Mouse (Mus musculus) midbrain, embryonic 16.5 days (tissue): ENCODE measurements around the gene Ptbp1. TPM values are rescaled to one million over a fixed set of nuclear protein-coding genes. Genes with fewer than 3 reads are reported as not detected.
A peak's percentile ranks its signal among the peaks of the same experiment; 100 is the strongest.

Experiments used
- ATAC-seq: fragments of 200-750 bp; cut with Nextera tagmentation; 2 replicates; pipeline ENCODE4 v1.8.0; 2017; ENCODE audit warnings: moderate TSS enrichment
- H3K27ac ChIP-seq: fragments of 300-500 bp; sonication (generic); 2 replicates; pipeline ENCODE4 v1.5.1; 2014; ENCODE audit warnings: mild to moderate bottlenecking, low read length, mixed read lengths
- H3K27me3 ChIP-seq: fragments of 300-500 bp; sonication (generic); 2 replicates; pipeline ENCODE4 v1.6.1; 2014; ENCODE audit warnings: low read depth, low read length, mixed read lengths; ENCODE audit not compliant: control insufficient read depth, insufficient read depth
- H3K36me3 ChIP-seq: fragments of 300-500 bp; sonication (generic); 2 replicates; pipeline ENCODE4 v1.6.1; 2014; ENCODE audit warnings: mild to moderate bottlenecking, low read length, moderate library complexity, mixed read lengths; ENCODE audit not compliant: control insufficient read depth, insufficient read depth
- H3K4me1 ChIP-seq: fragments of 300-500 bp; sonication (generic); 2 replicates; pipeline ENCODE4 v1.6.1; 2014; ENCODE audit warnings: mild to moderate bottlenecking, low read length, mixed read lengths; ENCODE audit not compliant: control insufficient read depth, insufficient read depth
- H3K4me2 ChIP-seq: fragments of 300-500 bp; sonication (generic); 2 replicates; pipeline ENCODE4 v1.6.1; 2014; ENCODE audit warnings: mild to moderate bottlenecking, low read length, mixed read lengths
- H3K4me3 ChIP-seq: fragments of 300-500 bp; sonication (generic); 2 replicates; pipeline ENCODE4 v1.5.1; 2014; ENCODE audit warnings: low read depth, mild to moderate bottlenecking, low read length, moderate library complexity, mixed read lengths
- H3K9ac ChIP-seq: fragments of 300-500 bp; sonication (generic); 2 replicates; pipeline ENCODE4 v1.6.1; 2014; ENCODE audit warnings: low read depth, low read length, mixed read lengths
- H3K9me3 ChIP-seq: fragments of 300-500 bp; sonication (generic); replicated peaks from 2 replicates; pipeline ENCODE4 v1.6.1; 2014; ENCODE audit warnings: mild to moderate bottlenecking, low read length, mixed read lengths; ENCODE audit not compliant: control insufficient read depth, poor library complexity, severe bottlenecking
- WGBS: fragments of 180-500 bp; shearing (Covaris S2); extraction: QIAGEN DNeasy Blood & Tissue Kit; methylation state at CpG from one replicate; pipeline ENCODE4 v1.1.7; 2014; 5-methylcytosine and 5-hydroxymethylcytosine counted together
- polyA plus RNA-seq: library from polyadenylated mRNA; unstranded; fragments of >200 nt; fragmentation: Nextera tagmentation; extraction: Ambion mirVana; gene quantifications from 2 replicates; pipeline ENCODE4 v1.2.1, GENCODE M21; 2015

The Ptbp1 gene
- polyA plus RNA-seq, 1 experiment from 2014 or later = 58.8 TPM

DNA sequence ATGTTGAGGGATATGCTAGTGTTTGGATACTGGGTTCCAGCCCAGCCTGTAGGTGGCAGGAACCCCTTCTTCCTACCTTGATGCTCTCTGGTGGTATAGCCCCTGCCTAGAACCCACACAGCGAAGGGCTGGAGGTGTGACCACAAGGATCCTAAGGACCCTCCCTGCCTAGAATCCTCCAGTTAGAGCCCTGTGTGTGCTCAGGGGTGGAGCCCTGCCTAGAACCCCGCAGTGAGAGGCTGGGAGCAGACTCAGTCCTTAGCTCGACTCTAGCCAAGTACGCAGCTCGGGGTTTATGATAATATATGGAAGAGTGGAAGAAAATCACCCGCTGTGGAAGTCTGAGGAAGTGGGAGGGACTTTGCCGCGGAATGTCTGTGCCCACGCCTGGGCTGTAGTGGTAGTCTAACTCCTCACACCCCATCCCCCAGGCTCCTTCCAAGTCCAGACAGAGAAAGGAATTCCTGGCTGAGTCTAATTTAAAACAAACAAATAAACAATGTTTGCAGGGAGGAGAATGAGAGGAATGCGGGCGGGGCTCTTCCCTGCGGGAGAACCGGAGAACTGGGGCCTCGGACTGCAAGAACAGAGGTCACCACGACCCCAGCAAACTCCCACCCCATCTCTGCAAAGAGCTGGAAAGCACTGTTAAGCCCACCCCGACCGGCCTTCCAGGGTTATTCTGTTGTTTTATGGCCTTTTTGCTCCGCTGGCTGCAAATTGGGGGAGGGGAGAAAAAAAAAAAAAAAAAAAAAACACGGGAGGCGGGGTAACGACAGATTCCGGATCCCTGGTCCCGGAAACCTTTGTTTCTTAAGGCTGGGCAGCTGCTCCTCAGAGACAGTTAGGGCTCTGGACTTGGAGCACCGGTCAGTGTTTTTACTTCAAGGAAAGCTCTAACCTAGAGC lies 13.3 kb upstream of the Ptbp1 start:
- Histone ChIP-seq H3K4me3 (peak overlapping the region; percentile 33), H3K4me2 (peak overlapping the region; percentile 67), H3K27me3 (no peaks in the 10 kb centered on the region), H3K27ac (peak overlapping the region; percentile 40; the same call in 1 of the 2 replicates), H3K36me3 (no peaks in the 10 kb centered on the region), H3K4me1 (peaks cover 11% of the 10 kb centered on the region), H3K9ac (peak overlapping the region; percentile 49), H3K9me3 (no peaks in the 10 kb centered on the region)
- WGBS = 1% methylated on average over 24 of the region's 24 CpGs
- peak; percentile 80 for ATAC-seq

DNA sequence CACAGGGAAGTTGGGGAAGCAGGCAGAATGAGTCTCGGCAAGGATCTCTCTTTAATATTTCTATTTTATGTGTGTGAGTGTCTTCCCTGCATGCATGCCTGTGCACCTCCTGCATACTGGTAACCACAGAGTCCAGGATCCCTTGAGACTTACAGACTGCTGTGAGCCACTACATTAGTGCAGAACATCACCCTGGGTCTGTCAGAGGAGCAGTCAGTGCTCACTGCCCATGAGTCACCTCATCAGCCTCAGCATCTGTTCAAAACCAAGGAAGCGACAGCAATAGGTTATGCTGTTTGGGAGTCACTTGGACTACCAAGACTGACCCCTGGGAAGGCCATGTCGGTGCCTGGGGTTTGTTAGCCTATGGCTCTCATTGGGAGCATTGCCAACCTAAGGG lies 11.9 kb upstream of the Ptbp1 start:
- Histone ChIP-seq H3K27ac (no peak overlapping the region), H3K4me2 (no peak overlapping the region), H3K9ac (no peak overlapping the region), H3K36me3 (no peaks in the 10 kb centered on the region), H3K4me1 (peaks cover 11% of the 10 kb centered on the region), H3K9me3 (no peaks in the 10 kb centered on the region), H3K4me3 (no peak overlapping the region), H3K27me3 (no peaks in the 10 kb centered on the region)
- no peak for ATAC-seq
- 69% methylated on average over 3 of the region's 3 CpGs for WGBS

DNA sequence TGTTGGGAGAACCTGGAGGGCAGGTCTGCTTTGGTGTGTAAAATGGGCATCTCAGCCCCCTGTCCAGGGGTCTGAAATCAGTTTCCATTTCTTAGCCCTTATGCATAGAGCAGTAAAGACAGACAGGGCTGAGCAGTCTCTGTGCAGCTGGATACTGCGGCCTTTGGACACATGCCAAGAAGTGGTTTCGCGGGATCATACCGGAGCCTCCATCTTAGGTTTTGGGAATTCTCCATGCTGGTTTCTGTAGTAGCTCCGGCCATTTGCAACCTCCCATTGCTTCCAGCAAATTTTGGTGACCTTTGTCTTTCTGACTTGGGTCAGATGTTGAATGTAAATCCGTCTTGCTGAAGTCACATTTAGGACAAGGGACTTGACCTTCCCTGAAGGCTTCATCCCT lies 10.8 kb upstream of the Ptbp1 start:
- 62% methylated on average over 6 of the region's 6 CpGs for WGBS
- Histone ChIP-seq H3K9me3 (no peaks in the 10 kb centered on the region), H3K4me1 (peaks cover 11% of the 10 kb centered on the region), H3K9ac (no peak overlapping the region), H3K4me2 (no peak overlapping the region), H3K4me3 (no peak overlapping the region), H3K36me3 (no peaks in the 10 kb centered on the region), H3K27ac (no peak overlapping the region), H3K27me3 (no peaks in the 10 kb centered on the region)
- ATAC-seq = no peak

DNA sequence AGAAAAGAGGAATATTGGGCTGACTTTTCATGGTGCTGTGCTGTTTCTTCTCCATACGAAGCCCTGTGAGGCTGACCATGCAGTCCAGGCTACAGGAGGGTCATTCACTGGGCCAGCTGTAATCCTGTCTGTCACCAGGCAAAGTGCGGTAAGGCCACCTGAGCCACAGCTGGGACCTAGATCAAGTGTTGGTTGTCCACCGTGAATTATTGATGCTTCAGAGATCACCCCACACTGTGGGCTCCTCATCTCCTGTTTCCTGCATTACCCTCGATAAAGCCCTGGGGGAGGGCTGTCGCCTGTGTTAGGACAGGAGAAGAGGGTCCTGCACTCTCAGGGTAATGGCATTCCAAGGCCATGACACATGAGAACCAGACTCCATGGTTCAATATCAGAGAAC lies 7.7 kb upstream of the Ptbp1 start:
- Histone ChIP-seq H3K9me3 (no peaks in the 10 kb centered on the region), H3K4me2 (no peak overlapping the region), H3K27me3 (no peaks in the 10 kb centered on the region), H3K4me1 (peaks cover 4% of the 10 kb centered on the region; the same call in 1 of the 2 replicates), H3K27ac (no peak overlapping the region), H3K36me3 (no peaks in the 10 kb centered on the region), H3K4me3 (no peak overlapping the region), H3K9ac (no peak overlapping the region)
- 72% methylated on average over 5 of the region's 5 CpGs for WGBS
- ATAC-seq = no peak

DNA sequence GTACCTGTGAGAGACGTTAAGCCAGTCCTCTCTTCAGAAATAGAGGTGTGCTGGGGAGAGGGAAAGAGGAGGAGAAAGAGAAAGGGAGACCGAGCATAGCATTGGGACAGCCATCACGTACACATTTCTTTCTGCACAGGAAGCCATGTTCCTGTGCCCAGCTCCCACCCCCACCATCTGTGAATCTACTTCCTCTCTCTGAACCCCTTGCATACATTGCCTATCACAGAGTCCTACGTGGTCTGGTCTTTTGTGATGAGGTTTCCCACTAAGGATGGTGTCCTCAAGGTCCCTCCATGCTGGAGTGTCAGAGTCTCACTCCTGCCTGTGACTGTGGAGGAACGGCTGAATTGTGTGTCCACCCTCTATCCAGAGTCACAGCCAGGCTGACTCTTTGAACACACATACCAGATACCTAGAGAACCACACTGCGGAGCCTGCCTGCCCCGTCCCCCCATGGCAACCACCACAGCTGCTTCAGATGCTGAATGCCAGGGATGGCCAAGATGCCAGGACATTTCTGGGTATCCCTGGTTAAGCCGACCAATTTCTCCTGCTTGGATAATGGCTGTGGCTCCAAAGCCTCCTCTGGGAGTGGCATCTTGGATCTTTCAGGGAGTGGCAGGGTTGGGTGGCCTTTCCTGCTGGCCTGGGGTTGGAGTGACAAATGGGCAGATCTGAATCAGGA lies 4.1 kb upstream of the Ptbp1 start:
- WGBS = 83% methylated on average over 8 of the region's 8 CpGs

DNA sequence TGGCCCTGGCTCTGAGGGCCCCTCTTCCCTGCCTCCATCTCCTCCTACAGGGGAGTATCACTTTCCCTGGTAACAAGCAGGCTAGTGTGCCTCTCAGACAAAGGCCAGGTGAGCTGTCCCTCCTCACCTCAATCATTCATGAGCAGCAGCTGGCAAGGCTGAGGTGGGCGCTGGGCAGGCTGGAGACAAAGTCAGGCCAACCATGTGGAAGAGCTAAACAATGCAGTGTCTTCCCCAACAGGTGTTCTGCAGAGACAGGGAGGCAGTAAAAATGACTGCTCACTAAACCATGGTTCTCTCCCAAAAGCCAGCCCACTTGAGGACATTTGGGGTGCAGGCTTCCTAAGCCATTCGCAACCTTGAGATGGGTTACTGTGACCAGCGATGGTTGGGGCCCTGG lies 2.6 kb upstream of the Ptbp1 start:
- ATAC-seq = no peak
- no peak overlapping the region for H3K4me3 ChIP-seq
- H3K9me3 ChIP-seq = no peaks in the 10 kb centered on the region
- peak overlapping the region; percentile 91; the same call in 1 of the 2 replicates for H3K4me2 ChIP-seq
- H3K27ac ChIP-seq = peak overlapping the region; percentile 96
- H3K27me3 ChIP-seq = no peaks in the 10 kb centered on the region
- 79% methylated on average over 3 of the region's 3 CpGs for WGBS
- peaks cover 34% of the 10 kb centered on the region for H3K4me1 ChIP-seq
- peak overlapping the region; percentile 86 for H3K9ac ChIP-seq
- no peaks in the 10 kb centered on the region for H3K36me3 ChIP-seq

More for the DNA sequence above, 4.1 kb upstream of the Ptbp1 start:
- H3K4me3 ChIP-seq = no peak overlapping the region
- H3K27ac ChIP-seq = no peak overlapping the region
- no peaks in the 10 kb centered on the region for H3K27me3 ChIP-seq
- H3K9me3 ChIP-seq = no peaks in the 10 kb centered on the region
- H3K9ac ChIP-seq = no peak overlapping the region
- no peaks in the 10 kb centered on the region for H3K36me3 ChIP-seq
- no peak overlapping the region for H3K4me2 ChIP-seq
- no peak for ATAC-seq
- H3K4me1 ChIP-seq = peaks cover 22% of the 10 kb centered on the region

DNA sequence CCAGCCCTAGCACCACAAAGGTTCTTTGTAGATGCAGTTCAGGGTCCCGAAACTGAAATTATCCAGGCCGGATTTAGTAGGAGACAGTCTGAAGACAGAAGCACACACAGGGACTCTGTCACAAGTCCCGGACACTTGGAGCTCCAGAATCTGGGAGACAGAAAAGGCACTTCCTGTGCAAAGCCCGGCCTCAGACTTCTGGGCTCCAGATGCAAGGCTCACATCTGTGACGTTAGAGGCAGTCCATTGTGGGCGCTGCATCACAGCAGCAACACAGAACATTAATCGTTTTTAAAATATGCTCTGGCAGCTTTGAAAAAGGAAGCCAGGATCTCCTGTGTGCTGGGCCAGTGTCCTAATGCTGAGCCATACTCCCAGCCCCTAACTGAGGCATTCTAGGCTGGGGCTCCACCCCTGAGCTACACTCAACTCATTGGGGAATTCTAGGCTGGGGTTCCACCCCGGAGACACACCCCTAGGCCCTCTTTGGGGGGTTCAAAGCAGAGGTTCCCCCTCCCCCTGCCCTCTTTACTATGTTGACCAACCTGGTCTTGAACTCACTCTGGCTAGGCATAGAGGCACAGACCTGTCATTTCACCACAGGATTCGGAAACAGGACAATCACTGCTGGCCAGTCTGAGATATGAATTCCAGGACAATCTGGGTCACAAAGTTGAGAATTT lies 2.0 kb upstream of the Ptbp1 start:
- Histone ChIP-seq H3K27ac (peak overlapping the region; percentile 96), H3K9ac (peak overlapping the region; percentile 86), H3K27me3 (no peaks in the 10 kb centered on the region), H3K4me3 (peak overlapping the region; percentile 83; the same call in 1 of the 2 replicates), H3K4me2 (peak overlapping the region; percentile 91), H3K36me3 (no peaks in the 10 kb centered on the region), H3K4me1 (peaks cover 40% of the 10 kb centered on the region), H3K9me3 (no peaks in the 10 kb centered on the region)
- WGBS = 58% methylated on average over 9 of the region's 9 CpGs
- no peak for ATAC-seq

DNA sequence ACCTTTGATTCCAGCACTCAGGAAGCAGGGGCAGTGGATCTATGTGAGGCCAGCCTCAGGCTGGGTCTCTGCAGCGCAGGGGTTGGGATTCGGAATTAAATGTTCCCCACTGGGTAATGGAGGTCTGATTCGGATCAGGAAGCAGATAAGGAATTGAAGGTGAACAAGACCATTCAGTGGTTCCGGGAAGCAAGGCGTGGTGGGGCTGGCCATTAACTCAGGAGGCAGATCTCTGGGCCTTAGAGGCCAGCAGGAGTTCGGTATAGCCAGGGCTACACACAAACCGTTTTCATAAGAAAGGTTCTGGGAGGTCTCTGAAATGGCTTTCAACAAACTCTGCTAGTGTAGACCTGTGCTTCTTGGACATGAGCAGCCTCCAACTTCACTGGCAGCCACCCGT lies 1.4 kb upstream of the Ptbp1 start:
- Histone ChIP-seq H3K27me3 (no peaks in the 10 kb centered on the region), H3K4me2 (peak overlapping the region; percentile 91), H3K4me3 (peak overlapping the region; percentile 83), H3K36me3 (no peaks in the 10 kb centered on the region), H3K4me1 (peaks cover 46% of the 10 kb centered on the region), H3K9me3 (no peaks in the 10 kb centered on the region), H3K9ac (peak overlapping the region; percentile 86), H3K27ac (peak overlapping the region; percentile 96)
- ATAC-seq = no peak
- WGBS = 12% methylated on average over 8 of the region's 8 CpGs
